Mouse (Mus musculus) cerebellum, postnatal 25 days (tissue): ENCODE measurements around the gene Prr36.
A peak's percentile ranks its signal among the peaks of the same experiment; 100 is the strongest.

Experiments used
- DNase-seq, 2 experiments: peaks; one replicate each; pipeline ENCODE4 v3.0.0; 2021; ENCODE audit warnings: mixed read lengths in 2 of 2

Gene Prr36

DNA sequence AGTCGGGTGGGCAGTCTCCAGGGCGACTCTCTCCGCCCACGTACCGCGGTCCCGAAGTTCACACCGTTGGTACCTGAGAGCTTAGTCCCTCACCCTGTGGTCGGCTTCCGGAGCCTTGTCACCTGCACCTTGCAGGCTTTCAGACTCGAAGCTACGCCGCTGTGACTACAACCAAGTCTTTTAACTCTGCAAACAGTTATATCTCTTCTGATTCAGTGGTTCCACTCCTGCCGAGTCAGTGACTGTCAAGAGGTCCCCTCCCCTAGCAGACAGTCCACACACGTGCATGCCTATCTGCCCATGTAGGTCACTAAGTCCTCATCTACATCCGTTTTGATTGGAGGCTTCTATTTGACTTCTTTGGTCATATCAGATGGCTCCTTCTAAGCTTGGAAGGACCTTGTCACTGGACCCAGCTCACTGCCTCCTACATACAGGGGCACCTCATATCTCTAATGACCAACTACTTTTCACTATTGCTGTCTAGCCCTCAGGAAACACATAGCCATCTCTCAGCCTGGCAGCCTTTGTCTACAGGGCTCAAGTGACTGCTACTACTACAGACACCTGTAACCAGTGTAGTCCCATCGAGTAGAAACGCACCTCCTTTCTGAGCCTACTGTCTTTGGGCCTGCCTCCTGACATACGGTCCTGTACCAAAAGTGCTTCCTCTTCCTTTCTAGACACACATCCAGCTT, 22.1 kb upstream of the Prr36 start:
- no peak for DNase-seq

DNA sequence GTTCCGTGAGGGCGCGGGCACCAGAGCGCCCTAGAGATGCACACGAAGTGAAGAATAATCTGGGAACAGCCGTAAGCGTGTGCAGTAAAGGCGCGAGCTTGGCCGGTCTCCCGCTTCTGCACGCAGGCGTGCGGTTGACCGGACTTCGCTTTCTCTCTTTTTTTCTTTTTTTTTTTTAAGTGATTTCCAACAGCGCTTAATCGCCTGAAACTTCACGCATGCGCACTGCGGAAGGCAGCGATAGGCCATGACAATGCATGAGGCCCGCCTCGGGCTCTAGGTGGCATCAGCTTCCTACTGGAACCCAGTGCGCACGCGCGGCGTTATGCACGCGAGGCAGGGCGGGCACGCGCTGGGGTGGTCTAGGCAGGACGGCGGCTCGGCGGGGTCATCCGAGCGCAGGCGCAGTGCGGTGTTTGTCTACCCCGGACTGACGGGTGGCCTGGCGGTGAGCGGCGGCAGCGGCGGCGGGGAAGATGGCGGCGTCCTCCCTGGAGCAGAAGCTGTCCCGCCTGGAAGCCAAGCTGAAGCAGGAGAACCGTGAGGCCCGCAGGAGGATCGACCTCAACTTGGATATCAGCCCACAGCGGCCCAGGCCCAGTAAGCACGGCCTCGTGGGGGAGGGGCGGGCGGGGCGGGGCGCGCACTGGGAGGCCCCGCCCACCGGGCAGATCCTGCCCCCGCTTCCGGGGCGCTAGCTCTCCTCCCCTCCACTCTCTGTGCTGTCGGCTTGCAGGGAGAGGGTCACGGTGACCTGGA, 21.4 kb upstream of the Prr36 start, which contains the start of the genes Map2k7 and Gm49320:
TSS of gene Map2k7 (plus strand) at position 307 of the 759 bp plus-strand sequence.
TSS of gene Gm49320 (plus strand) at position 432 of the 759 bp plus-strand sequence.
- DNase-seq, result peak; percentile 100

DNA sequence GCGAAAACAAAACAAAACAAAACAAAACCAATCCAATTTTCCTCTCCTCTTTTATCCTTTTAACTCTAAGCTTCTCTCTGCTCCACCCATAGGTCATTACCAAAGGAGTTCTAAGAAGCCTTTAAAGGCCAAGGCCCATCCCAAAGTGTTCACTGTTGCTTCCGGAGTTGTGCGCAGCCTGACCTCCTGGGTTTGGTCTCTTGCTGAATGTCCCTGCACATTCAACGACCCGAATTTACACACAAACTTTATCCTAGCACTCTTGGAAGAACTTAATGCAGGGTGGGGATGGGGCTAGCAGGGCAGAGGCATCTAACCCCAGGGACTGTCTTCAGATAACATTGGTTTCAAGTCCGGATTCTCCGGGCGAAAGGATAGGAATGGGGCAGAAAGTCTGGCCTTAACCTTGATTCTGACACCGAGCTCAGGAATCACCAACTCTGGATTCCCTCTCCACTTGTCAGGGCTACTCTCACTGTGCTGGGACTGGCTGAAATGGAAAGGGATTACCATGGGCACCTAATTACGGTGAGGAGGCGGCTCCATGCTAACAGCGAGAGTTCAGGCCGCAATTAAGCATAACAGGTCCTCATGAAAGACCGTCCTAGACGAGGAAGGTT, 20.7 kb upstream of the Prr36 start:
- DNase-seq, result no peak

DNA sequence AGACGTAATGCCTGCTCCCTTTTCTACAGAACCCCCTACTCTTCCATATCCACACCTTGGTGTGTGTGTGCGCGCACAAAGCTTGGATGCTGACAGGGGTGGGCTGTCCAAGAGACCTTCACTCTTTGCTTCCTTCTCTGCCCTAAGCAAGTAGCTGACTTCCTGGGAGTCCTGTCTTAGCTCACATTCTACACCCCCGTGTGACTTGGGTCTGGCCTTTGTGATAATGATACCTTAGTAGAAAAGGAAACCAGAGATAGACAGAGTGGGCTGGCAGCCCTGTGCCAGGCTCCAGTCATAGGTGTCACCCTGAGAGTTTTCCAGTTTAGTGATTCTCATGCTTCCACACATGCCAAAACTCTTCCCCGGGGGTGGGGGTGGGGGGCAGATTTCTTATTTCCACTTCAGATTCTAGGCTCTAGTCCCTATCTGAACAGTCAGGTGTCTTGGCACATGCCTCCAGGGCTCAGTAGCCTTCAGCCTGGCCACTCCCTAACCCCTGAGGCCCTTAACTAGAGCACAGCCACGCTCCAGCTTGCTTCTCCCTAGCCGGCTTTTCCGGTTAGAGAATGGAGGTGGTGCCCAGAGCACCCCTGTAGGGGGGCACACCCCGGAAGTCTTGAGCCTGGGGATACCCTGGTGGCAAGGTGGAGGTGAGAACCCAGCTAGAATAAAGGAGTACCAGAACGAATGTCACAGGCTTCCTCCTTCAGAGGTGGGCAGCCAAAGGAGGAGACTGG, 13.5 kb upstream of the Prr36 start:
- no peak for DNase-seq

DNA sequence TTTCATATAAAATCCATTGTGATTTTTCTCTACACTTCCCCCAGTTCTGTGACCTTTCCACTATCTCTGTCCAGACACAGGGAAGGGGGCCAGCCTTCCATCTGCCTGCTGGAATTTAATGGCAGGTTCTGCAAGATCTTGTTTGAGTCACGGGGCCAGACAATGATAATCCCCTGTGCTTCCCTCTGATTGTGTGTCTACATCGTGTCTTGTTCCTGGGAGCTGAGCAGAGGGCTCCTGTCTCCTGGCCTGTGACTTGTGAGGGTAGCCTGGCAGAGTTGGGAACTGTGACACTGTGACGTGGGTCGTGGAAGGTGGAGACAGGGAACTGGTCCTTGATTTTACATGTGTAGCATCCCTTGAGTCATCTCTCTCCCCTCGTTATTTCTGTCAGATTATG, 12.5 kb upstream of the Prr36 start:
- no peak for DNase-seq

DNA sequence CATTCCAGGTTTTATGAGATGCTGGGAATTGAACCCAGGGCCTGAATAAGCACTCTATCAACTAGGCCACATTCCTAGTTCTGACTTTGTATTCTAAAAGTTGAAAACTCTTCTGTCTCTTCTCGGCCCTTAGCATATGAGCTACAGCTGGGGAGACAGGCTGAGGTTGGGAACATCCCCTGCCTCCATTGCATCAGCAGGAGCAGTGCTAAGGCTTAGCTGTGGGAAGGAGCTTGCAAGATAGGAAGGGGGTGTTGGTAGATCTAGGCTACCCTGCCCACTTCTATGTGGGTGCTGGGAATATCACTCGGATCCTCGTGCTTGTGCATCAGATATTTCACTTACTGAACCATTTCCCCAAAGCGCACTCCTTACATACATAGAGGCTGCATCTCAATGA, 10.7 kb upstream of the Prr36 start:
- no peak for DNase-seq

DNA sequence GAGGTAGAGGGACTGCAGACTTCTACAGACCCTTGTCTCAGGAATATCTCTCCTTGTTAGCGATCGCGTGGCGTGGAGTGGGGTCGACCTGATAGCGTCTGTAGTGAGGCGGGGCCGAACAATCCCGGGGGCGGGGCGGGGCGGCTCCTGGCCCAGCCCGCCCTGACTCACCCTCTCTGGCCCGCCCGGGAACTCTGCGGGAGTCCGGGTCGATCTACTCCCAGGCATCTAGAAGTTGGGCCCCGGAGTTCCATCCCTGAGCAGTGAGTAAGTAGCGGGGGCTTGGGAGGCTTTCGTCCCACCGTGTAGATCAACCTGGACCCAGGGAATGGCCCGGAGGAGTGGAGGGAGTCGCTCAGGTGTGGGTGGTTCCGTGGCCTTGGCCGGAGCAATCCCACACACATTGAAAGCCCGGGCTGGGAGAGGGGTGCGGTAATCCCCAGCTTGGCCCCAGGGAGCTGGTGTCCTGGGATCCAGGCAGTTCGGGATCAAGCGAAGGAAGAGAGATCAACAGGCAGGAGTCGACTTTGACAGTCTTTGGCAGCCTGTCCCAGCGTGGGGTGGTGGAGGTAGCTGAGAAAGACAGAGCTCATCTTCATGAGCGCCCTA, 9.6 kb upstream of the Prr36 start, which contains the start of gene Lrrc8e:
TSS of gene Lrrc8e (plus strand) at position 89 of the 609 bp plus-strand sequence.
- DNase-seq, result peak in 1 of 2 experiments; percentile 10

DNA sequence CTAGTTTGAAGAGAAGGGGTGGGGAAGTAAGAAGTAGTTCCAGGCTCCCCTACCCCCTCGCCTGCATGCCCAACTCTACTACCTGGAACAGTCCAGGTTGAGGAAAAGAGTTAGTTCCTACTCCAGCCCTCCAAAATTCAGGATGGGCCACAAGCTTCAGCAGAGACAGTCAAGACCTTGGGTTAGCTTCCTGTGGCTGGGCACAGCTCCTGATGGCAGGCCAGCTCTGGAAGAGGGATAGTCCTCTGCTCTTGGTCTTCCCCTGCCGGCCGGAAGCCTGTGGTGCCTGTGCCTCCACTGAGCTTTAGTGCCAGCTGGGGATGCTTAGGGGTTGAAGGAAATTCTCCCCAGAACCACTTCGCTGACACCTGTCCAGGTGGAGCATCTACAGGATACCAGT, 9.1 kb upstream of the Prr36 start:
- DNase-seq, result peak in 1 of 2 experiments; percentile 3

DNA sequence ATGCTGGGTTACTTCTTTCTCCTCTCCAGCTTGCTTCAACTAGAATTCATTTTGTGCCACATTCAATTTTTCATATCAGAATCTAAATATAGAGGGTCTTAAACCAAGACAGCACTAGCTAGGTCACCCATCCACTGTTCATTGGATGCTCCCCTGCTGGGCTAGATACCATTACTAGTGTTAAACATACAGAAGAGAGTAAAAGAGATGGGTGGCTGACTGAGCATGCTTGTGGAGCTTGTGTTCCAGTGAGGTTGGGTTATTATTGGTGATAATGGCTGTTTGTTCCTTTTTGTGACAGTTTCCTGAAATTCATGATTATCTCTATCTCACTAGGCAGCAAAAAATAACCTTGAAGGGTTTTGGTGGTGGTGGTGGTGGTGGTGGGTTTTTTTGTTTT, 4.8 kb upstream of the Prr36 start:
- DNase-seq, result no peak

DNA sequence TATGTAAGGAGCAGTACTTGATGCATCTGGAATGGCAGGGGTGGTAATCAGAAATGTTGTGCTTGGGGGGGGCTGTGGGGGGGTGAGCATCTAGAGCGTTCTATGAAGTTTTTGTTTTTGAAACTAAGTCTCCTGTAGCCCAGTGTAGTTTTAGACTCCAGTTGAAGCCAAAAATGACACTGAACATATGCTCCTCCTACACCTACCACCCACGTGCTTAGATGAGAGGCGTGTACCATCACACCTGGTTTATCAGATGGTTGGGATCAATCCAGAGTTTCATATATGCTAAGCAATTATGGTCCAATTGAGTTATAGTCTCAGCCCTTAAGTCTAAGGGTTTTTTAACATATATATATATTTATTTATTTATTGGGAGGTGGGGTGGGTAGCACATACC, 2.4 kb upstream of the Prr36 start:
- no peak for DNase-seq

DNA sequence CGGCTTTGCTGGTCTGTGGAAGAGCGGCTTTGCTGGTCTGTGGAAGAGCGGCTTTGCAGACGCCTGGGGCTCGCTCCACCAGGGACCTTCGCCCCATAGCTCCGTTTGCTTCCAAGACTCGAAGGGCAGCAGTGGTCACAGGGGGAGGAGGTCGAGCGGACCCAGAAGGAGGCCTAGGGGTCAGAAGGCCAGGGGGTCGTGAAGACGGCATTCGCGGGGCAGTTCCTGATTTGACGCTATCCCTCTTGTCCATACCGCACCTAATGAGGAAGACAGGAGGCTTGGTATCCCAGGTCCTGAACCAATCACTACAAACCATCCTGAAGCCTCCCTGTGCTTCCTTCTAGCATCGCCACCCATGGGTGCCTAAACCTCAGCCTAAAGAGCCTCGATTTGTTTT, 963 bp downstream of the Prr36 start:
- DNase-seq, result peak in 1 of 2 experiments; percentile 44

DNA sequence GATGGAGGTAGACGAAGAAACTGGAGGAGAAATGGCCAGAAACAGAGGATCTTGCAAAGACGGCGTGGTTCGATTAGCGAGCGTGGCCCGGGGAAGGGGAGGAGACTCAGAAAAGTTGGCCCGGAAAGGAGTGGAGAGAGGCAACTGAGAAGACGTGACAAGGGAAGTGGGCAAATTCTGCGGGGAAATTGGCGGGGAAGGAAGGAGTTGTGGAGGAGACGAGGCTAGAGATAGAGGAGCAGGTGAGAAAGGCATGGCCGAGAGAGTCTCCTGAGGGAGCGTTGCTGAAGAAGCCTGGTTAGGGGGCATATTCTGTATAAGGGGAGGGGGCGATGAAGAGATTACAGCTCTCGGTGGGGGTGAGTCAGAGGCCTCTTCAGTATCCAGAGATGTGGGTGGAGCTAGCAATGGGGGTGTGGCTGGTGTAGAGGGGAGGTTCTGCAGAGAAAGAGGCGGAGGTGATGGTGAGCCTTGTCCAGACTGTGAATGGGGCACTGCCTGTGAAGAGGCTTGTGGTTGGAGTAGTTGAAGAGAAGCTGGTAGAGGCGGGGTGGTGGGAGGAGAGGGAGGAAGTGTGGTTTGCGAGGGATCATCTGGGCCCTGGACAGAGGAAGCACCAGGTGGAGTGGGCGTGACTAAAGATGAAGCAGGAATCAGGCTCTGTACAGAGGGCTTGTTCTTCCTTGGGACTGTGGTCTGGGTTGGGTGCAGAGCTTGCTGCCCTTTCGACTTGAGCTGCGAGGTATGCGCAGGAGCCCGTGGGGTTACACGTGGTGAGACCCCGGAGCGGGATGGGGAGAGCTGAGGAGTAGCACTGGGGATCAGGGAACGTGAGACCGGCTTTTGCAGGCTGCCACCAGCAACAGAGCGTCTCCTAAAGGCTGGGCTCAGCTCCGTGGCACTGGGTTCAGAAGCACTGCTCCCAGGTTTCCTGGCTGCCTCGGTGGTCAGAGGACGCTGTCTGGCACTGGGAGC, 3.0 kb downstream of the Prr36 start:
- no peak for DNase-seq

DNA sequence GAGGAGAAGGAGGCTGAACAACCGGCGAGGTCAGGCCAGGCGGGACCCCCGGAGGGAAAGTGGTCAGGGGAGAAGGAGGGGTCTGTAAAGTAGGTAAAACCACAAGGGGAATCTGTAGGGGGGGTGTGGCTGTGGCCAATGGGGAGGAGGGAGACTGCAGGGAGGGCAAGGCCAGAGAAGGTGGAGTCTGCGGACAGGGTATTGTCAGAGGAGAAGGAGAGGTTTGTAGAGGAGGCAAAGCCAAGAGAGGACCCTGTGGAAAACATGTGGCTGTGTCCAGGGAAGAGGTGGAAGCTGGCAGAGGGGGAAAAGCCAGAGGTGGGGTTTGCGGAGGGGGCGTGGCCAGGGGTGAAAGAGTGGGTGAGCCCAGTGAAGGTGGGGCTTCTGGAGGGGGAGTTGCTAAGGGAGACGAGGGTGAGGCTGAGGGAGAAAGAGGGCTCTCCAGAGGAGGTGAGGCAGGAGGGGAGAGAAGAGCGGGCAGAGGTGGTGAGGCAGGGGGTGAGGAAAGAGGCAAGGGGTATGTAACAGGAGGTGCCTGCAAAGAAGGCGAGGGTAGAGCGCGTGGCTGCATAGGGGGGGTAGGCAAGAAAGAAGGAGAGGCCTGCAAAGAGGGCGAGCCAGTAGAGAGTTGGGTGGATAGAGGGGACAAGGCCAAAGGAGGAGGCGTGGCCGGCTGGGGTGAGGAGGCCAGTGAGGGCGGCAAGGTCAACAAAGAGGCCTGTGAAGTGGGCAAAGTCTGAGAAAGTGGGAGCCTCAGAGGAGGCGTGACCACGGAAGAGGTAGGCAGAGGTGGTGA, 3.9 kb downstream of the Prr36 start:
- peak in 1 of 2 experiments; percentile 42 for DNase-seq

DNA sequence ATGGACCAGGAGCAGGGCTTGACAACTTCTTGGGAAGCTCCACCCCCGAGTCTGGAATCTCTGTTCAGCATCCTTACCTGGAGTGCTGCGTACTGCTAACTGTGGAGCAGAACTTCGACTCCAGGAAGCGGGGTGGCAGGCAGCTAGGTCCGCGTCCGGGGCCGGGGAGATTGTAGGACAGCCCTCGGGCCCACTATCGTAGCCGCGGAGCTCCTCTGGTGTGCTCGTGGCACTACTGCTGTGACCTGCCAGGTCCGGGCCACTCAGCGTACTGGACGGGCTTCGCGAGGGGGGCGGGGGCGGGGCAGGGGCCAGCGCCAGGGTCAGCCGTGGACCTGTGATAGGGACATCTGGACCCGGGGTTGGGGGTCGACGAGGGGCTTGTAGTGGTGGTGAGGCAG, 4.5 kb downstream of the Prr36 start:
- DNase-seq, result peak; percentile 35 to 40

DNA sequence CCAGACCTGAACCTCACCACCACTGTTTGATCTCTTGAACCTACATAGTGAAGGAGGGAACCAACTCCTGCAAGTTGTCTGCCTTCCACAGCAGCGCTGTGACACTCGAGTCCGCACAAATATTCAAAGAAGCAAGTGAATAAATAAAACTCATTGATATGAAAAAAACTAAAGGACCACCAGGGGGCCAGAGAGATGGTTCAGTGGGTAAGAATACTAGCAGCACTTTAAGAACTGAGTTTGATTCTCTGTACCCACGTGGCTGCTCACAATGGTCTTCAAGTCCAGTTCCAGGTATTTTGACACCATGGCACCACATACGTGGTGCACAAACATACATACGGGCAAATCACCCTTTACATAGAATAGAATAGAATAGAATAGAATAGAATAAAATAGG, 6.2 kb downstream of the Prr36 start:
- DNase-seq, result no peak

DNA sequence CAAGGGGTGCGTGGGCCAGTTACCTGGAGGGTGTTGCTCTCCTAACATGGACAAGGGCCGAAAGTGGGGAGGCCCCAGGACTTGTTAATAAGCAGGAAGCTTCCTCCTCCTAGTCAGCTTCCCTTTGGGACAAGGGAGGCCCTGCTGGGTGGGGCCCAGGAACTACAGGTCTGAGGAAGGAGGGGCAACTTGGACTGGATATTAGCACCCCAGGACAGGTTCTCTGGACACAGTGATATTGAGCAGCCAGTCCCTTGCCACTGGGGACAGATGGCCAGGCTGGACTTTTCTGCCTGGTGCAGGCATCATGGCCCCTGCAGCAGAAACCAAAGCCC, 10.3 kb downstream of the Prr36 start:
- DNase-seq, result no peak

DNA sequence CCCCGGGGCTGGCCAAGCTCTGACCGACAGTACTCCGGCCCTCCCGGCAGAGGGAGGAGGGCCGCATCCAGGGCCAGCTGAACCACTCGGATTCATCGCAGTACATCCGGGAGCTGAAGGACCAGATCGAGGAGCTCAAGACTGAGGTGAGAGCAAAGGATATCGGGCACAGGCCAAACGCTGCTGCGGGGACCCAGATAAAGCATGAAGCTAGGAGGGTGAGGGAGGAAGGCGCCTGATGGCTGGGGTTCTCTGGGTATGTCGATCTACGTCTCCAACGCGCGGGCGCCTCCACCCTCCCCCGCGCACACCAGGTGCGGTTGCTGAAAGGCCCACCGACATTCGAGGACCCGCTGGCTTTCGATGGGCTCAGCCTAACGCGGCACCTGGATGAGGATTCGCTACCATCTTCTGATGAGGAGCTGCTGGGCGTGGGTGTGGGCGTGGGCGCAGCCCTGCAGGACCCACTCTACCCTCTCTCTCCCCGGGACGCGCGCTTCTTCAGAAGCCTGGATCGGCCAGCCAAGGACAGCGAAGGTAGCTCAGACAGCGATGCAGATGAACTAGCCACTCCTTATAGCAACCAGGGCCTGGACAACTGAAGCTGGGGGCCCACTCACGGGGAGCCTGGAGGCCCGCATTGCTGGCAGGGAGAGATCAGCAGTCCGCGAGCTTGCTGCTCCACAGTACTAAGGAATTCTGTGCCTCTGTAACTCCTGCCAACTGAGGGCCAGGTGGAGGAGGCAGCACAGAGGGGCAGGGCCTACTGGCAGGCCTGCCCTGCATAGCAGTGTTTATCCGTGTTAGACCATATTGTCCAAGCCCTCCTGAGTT, 10.9 kb downstream of the Prr36 start:
- peak; percentile 62 to 66 for DNase-seq

DNA sequence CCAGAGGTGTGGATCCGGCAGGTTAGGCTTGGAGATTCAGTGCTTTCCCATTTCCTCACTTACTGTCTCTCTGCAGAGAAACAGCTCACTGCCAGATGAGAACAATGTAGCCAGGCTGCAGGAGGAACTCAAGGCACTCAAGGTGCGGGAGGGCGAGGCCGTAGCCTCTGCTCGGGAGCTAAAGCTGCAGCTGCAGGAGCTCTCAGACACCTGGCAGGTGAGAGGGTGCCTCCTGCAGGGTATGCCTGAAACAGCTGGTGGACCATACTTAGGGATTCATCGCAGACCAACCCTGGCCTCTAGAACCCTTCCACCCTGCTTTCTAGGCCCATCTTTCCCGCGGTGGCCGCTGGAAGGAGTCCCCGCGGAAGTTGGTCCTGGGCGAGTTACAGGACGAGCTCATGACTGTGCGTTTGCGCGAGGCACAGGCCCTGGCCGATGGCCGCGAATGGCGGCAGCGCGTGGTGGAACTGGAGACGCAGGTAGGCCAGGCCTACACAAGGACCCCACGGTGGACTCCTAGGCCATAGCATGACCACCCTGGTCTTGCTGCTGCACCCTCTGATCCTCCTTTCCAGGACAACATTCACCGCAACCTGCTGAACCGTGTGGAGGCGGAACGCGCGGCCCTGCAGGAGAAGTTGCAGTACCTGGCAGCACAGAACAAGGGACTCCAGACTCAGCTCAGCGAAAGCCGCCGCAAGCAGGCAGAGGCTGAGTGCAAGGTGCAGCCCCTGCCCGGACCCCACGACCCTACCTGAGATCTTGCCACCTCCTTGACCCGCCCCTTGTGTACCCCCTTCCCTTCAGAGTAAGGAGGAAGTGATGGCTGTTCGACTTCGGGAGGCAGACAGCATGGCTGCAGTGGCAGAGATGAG, 11.8 kb downstream of the Prr36 start:
- peak in 1 of 2 experiments; percentile 16 for DNase-seq

DNA sequence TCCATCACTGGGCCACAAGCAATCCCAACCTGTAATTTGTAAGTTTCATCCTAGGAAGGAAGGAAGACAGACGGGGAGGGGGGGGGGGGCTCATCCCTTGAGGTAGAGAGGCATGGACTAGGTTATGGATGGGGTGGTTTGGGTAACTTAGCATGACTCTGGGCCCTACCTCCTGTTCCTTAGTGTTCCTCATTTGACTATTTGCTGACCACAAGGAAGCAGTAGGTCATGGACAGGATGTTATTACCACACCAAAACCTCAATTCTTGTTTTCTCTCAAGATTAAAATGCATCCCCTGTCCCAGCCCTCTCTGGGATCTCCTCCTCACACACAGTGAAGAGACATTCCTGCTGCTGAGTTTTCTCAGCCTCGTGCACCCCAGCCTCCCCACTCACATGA, 15.9 kb downstream of the Prr36 start:
- DNase-seq, result no peak
